Mouse (Mus musculus) regulatory T cell (primary cell): ENCODE measurements at regions not wholly inside any gene's neighbourhood (a gene's known extent, or its start where the extent isn't known, plus 50 kb on each side); places are given as distances from the start of the nearest gene placed in this dataset.

Source experiments
- in situ Hi-C: fragments of 300-600 bp; cut with MboI, MseI; formaldehyde crosslinking; loops from one replicate; pipeline ENCODE4 v1.15.1; 2025; ENCODE audit warnings: high pct_unique_total_duplicates

DNA sequence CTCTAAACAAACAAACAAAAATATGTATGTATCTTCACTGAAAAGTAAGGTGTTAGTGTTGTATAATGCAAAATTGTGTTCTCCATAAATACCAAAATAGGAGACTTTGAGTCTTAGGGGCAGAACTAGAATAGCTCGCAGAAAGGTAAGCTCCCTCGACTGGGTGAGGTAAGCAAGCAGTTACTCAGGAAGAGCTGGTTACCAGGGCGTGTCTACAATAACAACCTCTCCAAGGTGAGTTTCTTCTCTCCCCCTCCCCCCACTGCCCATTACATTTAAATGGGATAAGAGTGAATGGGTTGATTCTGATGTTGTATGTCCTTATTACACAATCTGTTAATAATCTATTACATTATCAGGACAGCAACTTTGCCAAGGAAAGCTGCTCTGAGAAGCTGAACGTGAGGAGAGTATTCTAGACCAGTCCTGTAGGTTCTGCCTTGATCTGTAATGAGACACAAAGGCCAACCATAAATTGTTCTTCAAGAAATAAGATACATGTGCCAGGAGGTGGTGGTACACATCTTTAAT, 125.2 kb upstream of the Zfand5 start:
- in situ Hi-C loops, result no loop called here

GRCm38 (mm10) chr19:21144659-21145283, 127.3 kb upstream of the Zfand5 start:
- in situ Hi-C loops, result no loop called here

DNA sequence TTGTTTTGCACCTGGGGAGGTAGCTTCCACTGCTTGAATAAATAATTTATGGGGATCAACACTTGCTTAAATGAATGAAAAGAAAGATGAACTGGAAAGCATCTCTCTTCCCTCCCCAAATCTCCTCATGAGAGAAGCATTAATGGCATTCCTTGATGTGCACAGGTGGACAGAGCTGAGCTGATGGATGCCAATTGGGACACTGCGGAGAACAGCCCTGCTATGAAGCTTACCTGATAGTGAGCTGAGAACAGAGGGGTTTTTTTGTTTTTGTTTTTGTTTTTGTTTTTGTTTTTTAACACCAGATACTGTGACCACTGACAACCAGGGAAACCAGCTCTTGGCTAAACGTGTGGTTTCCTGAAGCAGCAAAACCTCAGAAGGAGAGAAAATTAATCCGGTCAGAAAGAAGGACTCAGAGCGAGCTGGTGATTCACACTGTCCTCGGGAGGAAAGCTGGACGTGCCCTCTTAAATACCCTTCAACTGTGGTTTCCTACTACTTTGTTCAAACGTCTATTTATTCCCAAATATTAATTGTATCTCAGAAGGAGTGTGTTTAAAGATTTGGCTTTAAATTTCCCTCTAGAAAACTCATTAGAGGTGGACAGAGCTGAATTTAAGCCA, 128.0 kb upstream of the Zfand5 start:
- in situ Hi-C loops, result no loop called here

DNA sequence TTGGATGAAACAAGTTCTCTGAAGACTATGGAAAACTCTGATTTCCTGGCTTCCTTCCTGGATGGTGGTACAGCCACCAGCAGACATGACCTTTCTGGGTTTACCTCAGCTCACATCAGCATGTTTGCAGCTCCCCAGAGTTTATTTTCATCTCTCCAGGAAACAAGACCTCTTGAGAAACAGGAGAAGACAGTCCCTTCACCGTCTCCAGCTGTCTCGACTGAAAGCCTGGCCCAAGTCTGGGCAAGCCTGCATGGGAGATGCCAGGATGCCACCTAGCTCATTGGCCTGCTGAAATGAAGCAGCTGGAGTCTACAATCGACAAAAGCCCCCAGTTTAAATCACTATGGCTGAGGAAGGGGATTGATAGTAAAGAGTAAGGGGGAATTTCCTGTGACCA, 131.6 kb upstream of the Zfand5 start:
- in situ Hi-C loops, result no loop called here

DNA sequence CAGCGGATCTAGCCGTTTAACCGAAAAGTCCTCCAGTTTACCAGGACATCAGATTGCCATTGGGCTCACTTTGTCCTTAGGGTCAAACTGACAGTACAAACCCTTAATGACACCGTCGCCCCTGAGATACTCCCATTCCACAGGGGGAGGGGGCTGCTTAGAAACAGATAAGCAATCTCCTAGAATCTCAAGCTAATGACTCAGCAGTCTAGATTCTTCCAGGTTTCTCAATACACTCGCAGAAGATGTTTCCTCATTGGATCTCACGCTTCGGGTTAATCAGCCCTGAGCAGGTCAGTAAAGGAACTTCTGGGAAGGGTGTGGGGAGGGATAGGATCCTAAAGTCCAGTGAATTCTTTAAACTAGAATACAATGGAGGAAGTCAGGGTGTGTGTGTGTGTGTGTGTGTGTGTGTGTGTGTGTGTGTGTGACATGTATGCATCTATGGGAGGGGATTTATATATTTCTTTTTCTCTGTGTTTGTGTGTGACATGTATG, 133.0 kb upstream of the Zfand5 start:
- in situ Hi-C loops, result no loop called here

- in situ Hi-C loops, result no loop called here
Observed at GRCm38 (mm10) chr19:21136756-21137155, 135.3 kb upstream of the Zfand5 start.

DNA sequence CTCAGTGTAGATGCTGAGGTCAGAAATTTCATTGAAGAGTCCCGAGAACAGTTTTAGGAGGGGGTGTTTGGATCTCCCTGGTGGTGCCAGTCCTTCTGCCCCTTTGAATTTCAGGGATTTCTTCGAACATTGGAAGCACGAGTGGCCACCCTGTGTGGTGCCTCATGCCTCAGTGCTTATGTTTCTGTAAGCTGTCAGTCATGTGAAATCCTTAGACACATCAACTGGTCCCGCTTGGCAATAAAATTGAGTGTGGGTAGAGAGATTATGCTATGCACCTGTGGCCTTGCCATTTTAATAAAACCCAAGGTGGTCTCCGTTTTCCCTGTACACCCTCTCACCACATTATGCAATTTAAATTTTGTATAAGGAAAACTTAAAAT, 136.1 kb upstream of the Zfand5 start:
- in situ Hi-C loops, result no loop called here

- in situ Hi-C loops, result no loop called here
Observed at GRCm38 (mm10) chr19:21135297-21135997, 136.6 kb upstream of the Zfand5 start.

- in situ Hi-C loops, result loop anchor here (5.0 kb wide), 1 partner anchor 143 kb away; the partner anchor contains the start of gene Zfand5
Observed at GRCm38 (mm10) chr19:21129653-21130052, 142.4 kb upstream of the Zfand5 start.

DNA sequence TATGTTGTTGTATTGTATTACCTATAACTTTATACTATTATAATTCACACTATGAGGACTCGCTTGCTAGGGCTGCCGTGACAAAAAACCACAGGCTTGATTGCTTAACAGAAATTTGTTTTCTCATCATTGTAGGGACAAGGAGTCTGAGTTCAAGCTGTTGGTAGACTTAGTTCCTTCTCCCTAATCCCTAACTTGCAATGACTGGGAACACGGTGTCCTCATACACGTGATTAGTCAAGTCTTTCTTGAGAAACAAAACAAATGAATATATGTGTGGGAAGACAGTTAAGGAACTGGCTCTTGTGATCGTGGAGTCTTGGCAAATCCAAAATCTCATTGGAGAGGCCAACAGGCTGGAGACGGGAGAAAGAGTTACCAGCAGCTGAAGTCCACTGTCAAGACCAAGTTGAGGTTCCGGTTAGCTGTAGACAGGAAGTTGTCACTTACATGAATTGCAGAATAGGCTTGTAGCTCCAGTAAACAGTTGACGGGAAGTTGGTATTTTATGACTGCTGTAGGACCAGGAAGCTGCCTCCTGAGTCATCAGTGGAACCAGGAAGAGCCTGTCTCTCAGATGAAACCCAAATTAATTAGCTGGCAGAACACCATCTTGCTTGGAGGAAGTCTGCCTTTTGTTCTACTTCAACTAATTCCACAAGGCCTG, 144.9 kb upstream of the Zfand5 start:
- in situ Hi-C loops, result loop anchor here (5.0 kb wide), 1 partner anchor 145 kb away; the partner anchor contains the start of gene Zfand5

DNA sequence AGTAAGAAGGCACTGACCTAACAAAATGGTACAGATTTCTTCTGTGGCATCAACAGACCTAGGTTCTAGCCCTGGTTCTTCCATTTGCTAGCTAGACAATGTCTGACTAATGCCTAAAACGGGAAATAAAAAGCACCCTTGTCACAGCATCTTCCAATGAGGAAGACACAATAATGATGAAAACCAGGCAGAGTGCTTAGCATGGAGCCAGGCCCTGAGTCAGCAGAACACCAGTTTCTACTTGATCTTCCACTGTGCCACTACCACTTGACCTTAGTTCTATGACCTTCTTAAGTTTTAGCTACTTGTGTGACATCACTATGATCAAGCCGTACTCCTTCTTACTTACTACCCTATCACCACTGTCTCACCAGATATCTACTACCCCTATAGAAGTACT, 145.4 kb upstream of the Zfand5 start:
- in situ Hi-C loops, result loop anchor here (5.0 kb wide), 1 partner anchor 146 kb away; the partner anchor contains the start of gene Zfand5

DNA sequence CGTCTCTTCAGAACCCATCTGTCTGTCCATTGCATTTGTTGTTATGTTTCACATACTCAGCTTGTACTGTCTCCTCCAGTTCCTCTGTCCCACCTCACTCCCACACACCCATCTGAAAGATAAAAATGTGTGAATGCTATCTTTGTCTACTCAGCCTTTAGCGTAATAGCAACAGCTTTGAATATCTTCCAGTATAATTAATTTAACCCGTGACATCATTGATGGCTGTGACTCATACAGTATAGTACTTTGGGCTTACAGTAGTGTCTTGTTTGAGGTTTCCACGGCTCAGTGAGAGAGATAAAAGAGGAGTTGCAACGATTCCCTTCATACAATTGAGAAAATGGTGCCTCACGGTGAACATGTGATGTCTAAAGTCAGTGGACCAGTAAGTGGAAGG, 152.6 kb upstream of the Zfand5 start:
- in situ Hi-C loops, result no loop called here

DNA sequence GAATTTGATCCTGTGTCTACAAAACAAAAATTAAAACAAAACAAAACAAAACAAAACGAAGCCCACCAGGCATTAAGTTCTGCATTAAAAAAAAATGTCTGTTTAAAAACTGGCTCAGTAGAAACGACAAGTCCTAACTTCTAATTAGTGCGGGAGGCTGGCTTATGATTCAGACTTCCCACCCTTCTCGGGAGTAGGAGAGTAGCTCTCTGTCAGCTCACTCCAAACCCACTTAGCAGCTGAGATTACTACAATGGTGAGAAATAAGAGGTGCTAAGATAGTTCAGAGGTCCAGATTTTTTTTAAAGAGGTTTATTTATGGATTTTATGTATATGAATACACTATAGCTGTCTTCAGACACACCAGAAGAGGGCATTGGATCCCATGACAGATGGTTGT, 153.3 kb upstream of the Zfand5 start:
- in situ Hi-C loops, result no loop called here

- in situ Hi-C loops, result no loop called here
Observed at GRCm38 (mm10) chr19:21115693-21116092, 156.4 kb upstream of the Zfand5 start.

GRCm38 (mm10) chr19:21111836-21112235, 157.8 kb upstream of the Tmc1 start:
- in situ Hi-C loops, result no loop called here

- in situ Hi-C loops, result no loop called here
Observed at GRCm38 (mm10) chr19:21108311-21108710, 154.3 kb upstream of the Tmc1 start.

- in situ Hi-C loops, result no loop called here
Observed at GRCm38 (mm10) chr19:21107741-21108140, 153.7 kb upstream of the Tmc1 start.

GRCm38 (mm10) chr19:21107275-21107674, 153.3 kb upstream of the Tmc1 start:
- in situ Hi-C loops, result no loop called here

DNA sequence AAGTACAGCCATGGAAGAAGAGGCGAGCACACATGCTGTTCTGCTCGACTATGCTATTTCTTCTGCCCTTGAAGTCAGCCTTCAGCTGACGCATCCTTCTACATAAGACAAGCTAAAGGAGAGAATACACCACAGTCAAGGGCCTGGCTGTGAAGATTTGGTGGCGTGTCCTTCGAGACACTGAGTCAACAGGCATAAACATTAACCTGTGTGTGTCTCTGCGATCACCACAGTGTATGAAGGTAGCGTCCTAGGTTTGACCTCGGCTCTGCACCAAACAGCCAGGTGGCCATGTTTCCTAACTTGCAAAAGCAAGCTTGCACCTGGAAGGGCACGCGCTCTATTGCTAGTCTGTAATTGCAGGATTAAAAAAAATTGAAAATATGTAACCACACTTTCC, 152.8 kb upstream of the Tmc1 start:
- in situ Hi-C loops, result no loop called here

- in situ Hi-C loops, result no loop called here
Observed at GRCm38 (mm10) chr19:21106241-21106669, 152.3 kb upstream of the Tmc1 start.

DNA sequence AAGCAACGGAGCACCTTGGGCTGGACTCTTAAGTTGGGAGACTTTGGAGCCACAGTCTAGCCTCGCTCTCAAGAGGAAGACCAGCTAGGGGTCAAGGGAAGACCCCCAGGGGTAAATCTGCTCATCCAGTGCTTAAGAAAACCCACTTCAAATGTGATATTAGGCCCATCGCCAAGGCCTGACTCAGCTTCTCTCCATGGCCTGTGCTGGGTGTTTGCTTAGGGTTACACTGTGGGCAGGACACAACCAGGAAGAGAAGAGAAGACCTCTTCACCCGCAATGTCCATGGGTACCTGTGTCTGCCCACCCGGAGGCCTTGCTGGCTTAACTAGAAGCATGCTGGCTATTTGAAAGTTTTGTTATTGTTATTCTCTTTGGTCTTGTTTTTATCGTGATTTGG, 151.0 kb upstream of the Tmc1 start:
- in situ Hi-C loops, result no loop called here

DNA sequence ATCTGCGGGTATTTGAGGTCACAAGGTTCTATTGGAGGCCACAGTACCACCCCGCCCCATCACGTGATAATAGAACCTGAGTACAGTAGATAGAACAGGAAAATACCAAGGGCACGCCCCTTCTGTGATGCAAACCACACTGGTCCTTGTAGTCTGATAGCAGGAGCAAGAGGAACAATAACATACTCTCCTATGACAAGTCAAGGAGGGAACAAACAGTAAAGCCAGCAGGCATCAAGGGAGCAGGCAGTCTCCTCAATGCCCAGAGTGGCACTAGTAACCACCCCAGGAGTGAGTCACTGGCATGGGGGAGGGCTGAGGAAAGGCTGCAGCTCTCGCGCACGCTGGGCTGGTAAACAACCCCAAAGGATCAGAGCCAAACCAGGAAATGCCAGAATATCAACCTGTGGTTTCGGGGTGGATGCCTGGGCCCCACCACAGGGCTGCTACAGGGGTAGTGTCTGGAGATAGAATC, 150.5 kb upstream of the Tmc1 start:
- in situ Hi-C loops, result no loop called here
